Mouse (Mus musculus): ENCODE measurements around the gene 9030025P20Rik.
"Not testable (repeated sequence)": the region's sequence is repeated elsewhere in the genome, so short reads cannot be mapped to it uniquely, and the experiment has no call there.

Gene 9030025P20Rik

GRCm38 (mm10) chr17:14978362-14979038 is at the start of gene 9030025P20Rik, which contains the start of gene Gm3417:
Gene 9030025P20Rik, plus strand, starts transcription at chr17:14978468.
Gene Gm3417, minus strand, starts transcription at chr17:14978790.
- not testable (repeated sequence) for DNase-seq (ENCODE audit: low read depth, low spot score)

GRCm38 (mm10) chr17:14928631-14929030 is 49.6 kb upstream of the 9030025P20Rik start:
- no peak for DNase-seq (ENCODE audit: low read depth, low spot score)

GRCm38 (mm10) chr17:14930697-14931096 is 47.6 kb upstream of the 9030025P20Rik start:
- DNase-seq (ENCODE audit: low read depth, low spot score) = no peak

- DNase-seq (ENCODE audit: low read depth, low spot score) = no peak
Measured at GRCm38 (mm10) chr17:14931469-14931868, 46.8 kb upstream of the 9030025P20Rik start.

GRCm38 (mm10) chr17:14935280-14935679 is 43.0 kb upstream of the 9030025P20Rik start:
- not testable (repeated sequence) for DNase-seq (ENCODE audit: low read depth, low spot score)

GRCm38 (mm10) chr17:14935841-14936605 is 42.2 kb upstream of the 9030025P20Rik start:
- no peak for DNase-seq (ENCODE audit: low read depth, low spot score)

GRCm38 (mm10) chr17:14942181-14942580 is 36.1 kb upstream of the 9030025P20Rik start:
- DNase-seq (ENCODE audit: low read depth, low spot score) = not testable (repeated sequence)

- peak; percentile 97 for DNase-seq (ENCODE audit: low read depth, low spot score)
Measured at GRCm38 (mm10) chr17:14943009-14943728, 35.1 kb upstream of the 9030025P20Rik start, which contains the start of the genes Wdr27 and 1600012H06Rik. Gene Wdr27, minus strand, starts transcription at chr17:14943158. Gene 1600012H06Rik, plus strand, starts transcription at chr17:14943184.

- no peak for DNase-seq (ENCODE audit: low read depth, low spot score)
Measured at GRCm38 (mm10) chr17:14943729-14944059, 34.6 kb upstream of the 9030025P20Rik start.

- no peak for DNase-seq (ENCODE audit: low read depth, low spot score)
Measured at GRCm38 (mm10) chr17:14944551-14944950, 33.7 kb upstream of the 9030025P20Rik start.

GRCm38 (mm10) chr17:14949161-14949827 is 29.0 kb upstream of the 9030025P20Rik start:
- no peak for DNase-seq (ENCODE audit: low read depth, low spot score)

- DNase-seq (ENCODE audit: low read depth, low spot score) = no peak
Measured at GRCm38 (mm10) chr17:14953452-14953851, 24.8 kb upstream of the 9030025P20Rik start.

GRCm38 (mm10) chr17:14958686-14959327 is 19.5 kb upstream of the 9030025P20Rik start:
- no peak for DNase-seq (ENCODE audit: low read depth, low spot score)

- DNase-seq (ENCODE audit: low read depth, low spot score) = no peak
Measured at GRCm38 (mm10) chr17:14959979-14960378, 18.3 kb upstream of the 9030025P20Rik start.

- no peak for DNase-seq (ENCODE audit: low read depth, low spot score)
Measured at GRCm38 (mm10) chr17:14960520-14960919, 17.7 kb upstream of the 9030025P20Rik start.

- not testable (repeated sequence) for DNase-seq (ENCODE audit: low read depth, low spot score)
Measured at GRCm38 (mm10) chr17:14960951-14961556, 17.2 kb upstream of the 9030025P20Rik start, which contains the start of gene Phf10. Gene Phf10, minus strand, starts transcription at chr17:14961273.

- not testable (repeated sequence) for DNase-seq (ENCODE audit: low read depth, low spot score)
Measured at GRCm38 (mm10) chr17:14961557-14962154, 16.6 kb upstream of the 9030025P20Rik start.

GRCm38 (mm10) chr17:14968373-14968913 is 9.8 kb upstream of the 9030025P20Rik start:
- DNase-seq (ENCODE audit: low read depth, low spot score) = not testable (repeated sequence)

GRCm38 (mm10) chr17:14977718-14978361 is 428 bp upstream of the 9030025P20Rik start:
- not testable (repeated sequence) for DNase-seq (ENCODE audit: low read depth, low spot score)

Measured in telencephalon, adult 2 months (tissue).